Mouse (Mus musculus) neural tube, embryonic 14.5 days (tissue): ENCODE measurements at regions not wholly inside any gene's neighbourhood (a gene's known extent, or its start where the extent isn't known, plus 50 kb on each side); places are given as distances from the start of the nearest gene placed in this dataset.
"Not testable (repeated sequence)": the region's sequence is repeated elsewhere in the genome, so short reads cannot be mapped to it uniquely, and the experiment has no call there.

Experiments used
- ATAC-seq: fragments of 200-750 bp; cut with Nextera tagmentation; 2 replicates; pipeline ENCODE4 v1.8.0; 2017; ENCODE audit warnings: low read depth, mild to moderate bottlenecking, moderate TSS enrichment, moderate library complexity
- H3K27ac ChIP-seq: fragments of 300-500 bp; sonication (generic); 2 replicates; pipeline ENCODE4 v1.5.1; 2014; ENCODE audit warnings: low read depth, mild to moderate bottlenecking, control low read depth, low read length, moderate library complexity, mixed read lengths
- H3K27me3 ChIP-seq: fragments of 300-500 bp; sonication (generic); 2 replicates; pipeline ENCODE4 v1.6.1; 2014; ENCODE audit warnings: low read length; ENCODE audit not compliant: control insufficient read depth, insufficient read depth
- H3K36me3 ChIP-seq: fragments of 300-500 bp; sonication (generic); 2 replicates; pipeline ENCODE4 v1.6.1; 2014; ENCODE audit warnings: low read length, mixed read lengths; ENCODE audit not compliant: control insufficient read depth, insufficient read depth
- H3K4me1 ChIP-seq: fragments of 300-500 bp; sonication (generic); 2 replicates; pipeline ENCODE4 v1.6.1; 2014; ENCODE audit warnings: low read length; ENCODE audit not compliant: control insufficient read depth, insufficient read depth
- H3K4me2 ChIP-seq: fragments of 300-500 bp; sonication (generic); 2 replicates; pipeline ENCODE4 v1.6.1; 2014; ENCODE audit warnings: mild to moderate bottlenecking, low read depth, low read length, control low read depth
- H3K4me3 ChIP-seq: fragments of 300-500 bp; sonication (generic); 2 replicates; pipeline ENCODE4 v1.5.1; 2014; ENCODE audit warnings: low read depth, low read length, control low read depth, mixed read lengths
- H3K9ac ChIP-seq: fragments of 300-500 bp; sonication (generic); replicated peaks from 2 replicates; pipeline ENCODE4 v1.6.1; 2014; ENCODE audit warnings: low read depth, mild to moderate bottlenecking, control low read depth, low read length, mixed read lengths
- H3K9me3 ChIP-seq: fragments of 300-500 bp; sonication (generic); 2 replicates; pipeline ENCODE4 v1.6.1; 2016; ENCODE audit warnings: low read length; ENCODE audit not compliant: control insufficient read depth
- WGBS: fragments of 180-500 bp; shearing (Covaris S2); extraction: QIAGEN DNeasy Blood & Tissue Kit; methylation state at CpG from one replicate; pipeline ENCODE4 v1.1.7; 2014; 5-methylcytosine and 5-hydroxymethylcytosine counted together

DNA sequence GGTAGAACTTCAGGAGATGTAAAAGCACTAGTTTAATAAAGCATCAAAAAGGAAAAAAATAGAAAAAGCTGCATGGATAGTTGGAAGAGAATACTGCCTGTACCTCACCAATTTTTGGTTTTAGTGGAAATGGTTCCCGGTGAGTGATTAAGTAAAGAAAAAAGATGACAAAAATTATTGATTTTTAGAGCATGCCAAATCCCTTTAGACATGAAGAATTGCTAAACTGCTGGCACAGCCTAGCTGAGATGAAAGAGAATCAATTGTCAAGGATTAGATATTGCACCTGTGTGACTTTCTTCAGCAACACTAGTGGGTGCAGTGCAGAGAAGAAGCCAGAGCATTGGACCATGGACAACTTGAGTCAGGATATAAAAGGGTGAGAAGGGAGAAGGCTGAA lies 348.7 kb upstream of the Cpeb2 start:
- Histone ChIP-seq H3K36me3 (no peaks in the 10 kb centered on the region), H3K27me3 (no peaks in the 10 kb centered on the region), H3K4me3 (no peak overlapping the region), H3K9ac (no peak overlapping the region), H3K4me2 (no peak overlapping the region), H3K9me3 (no peaks in the 10 kb centered on the region), H3K4me1 (no peaks in the 10 kb centered on the region), H3K27ac (no peak overlapping the region)
- WGBS: 90% methylated on average over 1 of the region's 1 CpGs
- ATAC-seq: no peak

DNA sequence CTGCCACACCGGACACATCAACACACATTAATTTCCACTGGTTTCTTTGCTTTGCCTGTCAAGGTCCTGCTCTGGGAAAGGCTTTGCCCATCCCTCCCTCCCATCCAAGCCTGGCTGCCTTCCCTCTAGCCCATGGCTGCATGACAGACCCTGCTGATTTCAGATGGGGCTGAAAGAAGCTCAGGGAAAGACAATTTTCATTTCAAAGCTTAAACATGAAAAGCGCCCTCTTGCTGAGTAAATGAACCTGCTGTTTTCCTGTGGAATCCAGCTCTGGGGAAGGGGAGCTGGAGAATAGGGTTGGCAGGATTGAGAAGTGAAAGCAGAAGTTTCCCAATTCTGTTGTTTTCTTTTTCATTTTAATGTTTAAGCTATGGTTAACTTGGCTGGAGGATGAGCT lies 341.1 kb upstream of the Cpeb2 start:
- no peaks in the 10 kb centered on the region for H3K36me3 ChIP-seq
- no peak overlapping the region for H3K27ac ChIP-seq
- H3K4me3 ChIP-seq: no peak overlapping the region
- WGBS: 29% methylated on average over 2 of the region's 2 CpGs
- H3K4me2 ChIP-seq: no peak overlapping the region
- no peak overlapping the region for H3K9ac ChIP-seq
- H3K4me1 ChIP-seq: no peaks in the 10 kb centered on the region
- no peaks in the 10 kb centered on the region for H3K27me3 ChIP-seq
- no peaks in the 10 kb centered on the region for H3K9me3 ChIP-seq
- peak; percentile 46; the same call in 1 of the 2 replicates for ATAC-seq

DNA sequence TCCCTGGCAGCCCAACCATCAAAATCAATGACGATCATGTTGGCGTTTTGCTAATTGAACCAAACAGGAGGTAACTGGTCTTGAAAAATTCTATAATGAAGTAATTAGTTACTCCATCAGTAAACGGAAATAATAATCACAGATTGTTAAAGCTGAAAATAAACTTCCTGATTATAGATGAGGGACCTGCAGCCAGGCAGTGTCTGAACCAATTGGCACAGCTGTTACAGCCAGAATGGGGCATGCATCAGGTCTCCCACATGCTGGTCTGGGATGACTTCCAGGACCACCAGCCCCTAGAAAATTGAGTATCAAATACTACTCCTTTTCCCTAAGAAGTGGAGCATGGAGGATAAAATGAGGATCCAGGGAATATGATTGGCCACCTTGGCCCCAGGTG lies 326.8 kb upstream of the Cpeb2 start:
- Histone ChIP-seq H3K4me3 (no peak overlapping the region), H3K36me3 (no peaks in the 10 kb centered on the region), H3K9me3 (no peaks in the 10 kb centered on the region), H3K27ac (no peak overlapping the region), H3K9ac (no peak overlapping the region), H3K4me1 (no peaks in the 10 kb centered on the region), H3K4me2 (no peak overlapping the region), H3K27me3 (no peaks in the 10 kb centered on the region)
- ATAC-seq: peak; percentile 68
- 55% methylated on average over 3 of the region's 3 CpGs for WGBS

DNA sequence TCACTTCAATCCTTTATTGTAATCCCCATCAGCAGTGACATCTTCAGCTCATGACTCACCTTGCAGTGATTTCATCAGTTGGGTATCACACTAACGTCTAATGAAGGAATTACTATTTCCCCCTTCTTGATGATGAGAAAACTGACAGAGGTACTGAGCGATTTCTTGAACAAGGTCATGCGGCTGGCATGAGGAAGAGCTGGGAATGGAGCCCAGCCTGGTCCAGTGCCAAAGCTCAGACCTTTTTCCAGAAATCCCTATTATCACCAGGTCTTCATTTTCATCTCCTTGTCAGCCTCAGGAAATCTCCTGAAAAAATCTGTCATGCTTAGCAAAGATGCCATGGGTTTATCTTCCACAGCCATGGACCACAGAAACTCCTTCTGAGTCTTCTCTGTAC lies 313.6 kb upstream of the Cpeb2 start:
- ATAC-seq: no peak
- no peak overlapping the region for H3K9ac ChIP-seq
- H3K36me3 ChIP-seq: no peaks in the 10 kb centered on the region
- no peaks in the 10 kb centered on the region for H3K4me1 ChIP-seq
- no peaks in the 10 kb centered on the region for H3K9me3 ChIP-seq
- H3K4me3 ChIP-seq: no peak overlapping the region
- no peak overlapping the region for H3K4me2 ChIP-seq
- WGBS: 85% methylated on average over 3 of the region's 3 CpGs
- no peaks in the 10 kb centered on the region for H3K27me3 ChIP-seq
- H3K27ac ChIP-seq: no peak overlapping the region

DNA sequence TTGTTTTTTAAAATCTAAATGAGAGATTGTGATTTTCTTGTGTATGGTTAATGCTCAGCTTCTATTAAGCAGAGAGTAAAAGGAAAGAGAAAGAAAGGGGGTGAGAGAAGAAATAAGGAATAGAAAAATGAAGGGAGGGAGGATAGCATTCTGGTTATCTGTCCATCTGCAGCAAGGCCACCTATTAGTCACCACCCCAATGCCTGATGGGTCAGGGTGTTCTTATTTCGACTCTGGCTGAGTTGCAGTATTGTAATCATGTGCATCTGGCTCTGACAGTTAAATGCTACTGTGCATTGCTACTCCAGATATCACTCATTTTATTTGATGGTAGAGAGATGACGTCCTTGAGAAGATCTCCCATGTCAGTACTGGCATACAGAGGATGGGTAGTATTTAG lies 300.9 kb upstream of the Cpeb2 start:
- Histone ChIP-seq H3K4me3 (no peak overlapping the region), H3K27ac (no peak overlapping the region), H3K27me3 (no peaks in the 10 kb centered on the region), H3K9me3 (no peaks in the 10 kb centered on the region), H3K36me3 (no peaks in the 10 kb centered on the region), H3K4me1 (no peaks in the 10 kb centered on the region), H3K4me2 (no peak overlapping the region), H3K9ac (no peak overlapping the region)
- ATAC-seq: no peak
- 81% methylated on average over 2 of the region's 2 CpGs for WGBS

DNA sequence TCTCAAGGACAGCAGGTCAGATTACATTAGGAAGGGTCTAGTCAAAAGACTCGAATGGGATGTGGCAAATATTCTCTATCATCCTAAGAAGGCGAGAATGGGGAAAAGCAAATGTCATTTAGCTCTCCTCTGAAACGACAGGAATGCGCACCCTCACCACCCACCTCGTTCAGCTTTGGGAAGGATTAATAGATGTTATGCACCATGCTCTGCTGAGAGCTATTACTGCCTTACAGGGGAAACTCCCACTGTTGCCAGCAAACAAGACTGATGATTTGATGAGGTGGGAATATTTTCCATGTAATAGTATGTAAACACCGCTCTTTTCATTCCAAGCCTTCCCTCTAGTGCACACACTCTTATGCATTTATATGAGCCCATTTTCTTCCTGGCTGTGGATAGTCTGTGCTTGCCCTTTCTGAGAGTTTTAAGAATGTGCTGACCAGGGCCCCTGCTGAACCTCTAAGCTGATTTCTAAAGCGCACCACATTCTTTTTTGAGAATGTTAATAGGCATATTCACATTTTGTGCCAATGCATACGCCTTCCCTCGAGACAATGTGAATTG lies 273.6 kb upstream of the Cpeb2 start:
- Histone ChIP-seq H3K27ac (no peak overlapping the region), H3K4me2 (no peak overlapping the region), H3K4me1 (no peaks in the 10 kb centered on the region), H3K9ac (no peak overlapping the region), H3K27me3 (no peaks in the 10 kb centered on the region), H3K9me3 (no peaks in the 10 kb centered on the region), H3K36me3 (no peaks in the 10 kb centered on the region), H3K4me3 (no peak overlapping the region)
- WGBS: 74% methylated on average over 9 of the region's 9 CpGs
- ATAC-seq: no peak

DNA sequence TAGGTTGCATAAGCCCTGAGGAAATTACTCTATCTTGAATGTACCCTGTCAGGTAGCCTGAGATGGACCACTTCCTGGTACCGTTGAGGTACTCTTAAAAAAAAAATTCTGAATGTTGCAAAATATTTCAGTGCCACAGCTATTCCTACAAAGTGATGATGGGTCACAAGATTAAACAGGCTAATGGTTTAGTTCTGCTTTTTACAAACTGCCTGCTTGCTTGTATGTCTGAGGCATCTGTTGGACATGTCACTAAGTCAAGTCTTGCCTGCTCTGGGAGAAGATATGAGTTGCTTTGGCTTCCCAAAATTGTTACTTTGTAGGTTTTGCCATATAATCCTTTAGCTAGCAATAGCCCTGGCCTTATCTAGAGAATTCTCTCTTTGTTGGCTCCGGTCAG lies 266.0 kb upstream of the Cpeb2 start:
- not testable (repeated sequence) for ATAC-seq, H3K9me3 ChIP-seq, H3K4me2 ChIP-seq, H3K27me3 ChIP-seq, H3K9ac ChIP-seq, H3K27ac ChIP-seq, H3K4me3 ChIP-seq, H3K4me1 ChIP-seq, H3K36me3 ChIP-seq
- 96% methylated on average over 2 of the region's 2 CpGs for WGBS

DNA sequence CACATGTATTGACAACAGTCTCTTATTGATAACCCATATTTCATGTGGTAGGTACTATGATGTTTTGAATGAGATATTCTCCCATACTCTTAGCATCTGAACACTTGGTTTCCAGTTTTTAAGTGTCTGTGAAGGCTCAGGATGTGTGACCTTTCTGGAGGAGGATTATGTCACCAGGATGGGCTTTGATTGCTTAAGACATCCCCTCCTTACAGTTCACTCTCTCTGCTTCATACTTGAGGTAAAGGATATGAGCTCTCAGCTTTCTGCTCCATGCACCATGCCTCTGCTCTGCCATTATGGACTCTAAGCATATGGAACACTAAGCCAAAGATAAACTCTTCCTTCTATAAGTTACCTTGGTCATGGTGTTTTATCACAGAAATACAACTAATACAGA lies 263.8 kb upstream of the Cpeb2 start:
- Histone ChIP-seq H3K9me3 (no peaks in the 10 kb centered on the region), H3K27me3 (no peaks in the 10 kb centered on the region), H3K9ac (no peak overlapping the region), H3K27ac (no peak overlapping the region), H3K4me3 (no peak overlapping the region), H3K4me1 (no peaks in the 10 kb centered on the region), H3K36me3 (no peaks in the 10 kb centered on the region), H3K4me2 (no peak overlapping the region)
- no peak for ATAC-seq

DNA sequence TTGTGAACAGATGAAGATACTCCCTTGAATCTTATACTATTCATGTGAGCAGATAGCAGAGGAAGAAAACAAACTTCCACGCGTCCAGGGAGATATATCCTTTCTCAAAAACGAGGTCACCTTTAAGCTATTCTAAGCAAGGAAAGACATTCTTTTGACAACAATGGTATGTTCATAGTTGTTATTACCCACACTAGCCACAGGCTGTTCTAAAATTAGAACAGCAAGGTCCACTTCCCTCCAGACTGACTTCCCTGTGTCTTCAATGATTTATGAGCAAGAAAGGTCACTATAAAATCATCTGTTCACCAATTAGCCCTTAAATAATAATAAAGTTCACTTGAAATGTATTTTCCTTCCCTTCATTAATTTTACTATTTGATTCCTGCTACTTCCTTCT lies 263.3 kb upstream of the Cpeb2 start:
- WGBS: 78% methylated on average over 3 of the region's 3 CpGs
- Histone ChIP-seq H3K36me3 (no peaks in the 10 kb centered on the region), H3K9me3 (no peaks in the 10 kb centered on the region), H3K4me3 (no peak overlapping the region), H3K27me3 (no peaks in the 10 kb centered on the region), H3K27ac (no peak overlapping the region), H3K9ac (no peak overlapping the region), H3K4me2 (no peak overlapping the region), H3K4me1 (no peaks in the 10 kb centered on the region)
- no peak for ATAC-seq

DNA sequence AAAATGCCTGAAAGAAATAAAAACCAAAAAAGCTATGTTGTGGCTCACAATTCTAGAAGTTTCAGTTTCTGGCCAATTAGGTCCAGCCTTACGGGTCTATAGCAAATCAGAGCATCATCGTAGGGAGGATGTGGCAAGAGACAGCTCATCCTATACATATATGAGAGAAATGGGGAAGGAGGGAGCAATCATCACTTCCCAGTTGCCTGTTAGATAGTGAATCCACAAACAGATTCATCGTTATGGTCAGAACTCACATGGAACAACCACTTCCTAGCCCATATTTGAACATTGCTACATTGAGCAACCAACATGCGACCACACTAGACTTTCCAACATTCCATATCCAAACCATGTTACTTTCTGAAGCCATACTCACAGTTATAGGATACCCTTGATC lies 255.9 kb upstream of the Cpeb2 start:
- no peak overlapping the region for H3K27ac ChIP-seq
- H3K4me2 ChIP-seq: no peak overlapping the region
- H3K9me3 ChIP-seq: no peaks in the 10 kb centered on the region
- H3K36me3 ChIP-seq: no peaks in the 10 kb centered on the region
- H3K27me3 ChIP-seq: no peaks in the 10 kb centered on the region
- no peak for ATAC-seq
- no peak overlapping the region for H3K9ac ChIP-seq
- no peak overlapping the region for H3K4me3 ChIP-seq
- H3K4me1 ChIP-seq: no peaks in the 10 kb centered on the region
- WGBS: 91% methylated on average over 4 of the region's 4 CpGs
